Mouse (Mus musculus) hindbrain, embryonic 15.5 days (tissue): ENCODE data around the gene Slc24a1. TPM values are rescaled to one million over a fixed set of nuclear protein-coding genes. Genes with fewer than 3 reads are reported as not detected.
"Not testable (repeated sequence)": the region's sequence is repeated elsewhere in the genome, so short reads cannot be mapped to it uniquely, and the experiment has no call there.

ENCODE experiments used
- ATAC-seq: fragments of 200-750 bp; cut with Nextera tagmentation; 2 replicates; pipeline ENCODE4 v1.8.0; 2017; ENCODE audit warnings: low read depth, moderate number of reproducible peaks, moderate TSS enrichment; ENCODE audit not compliant: low FRiP score
- H3K27ac ChIP-seq: fragments of 300-500 bp; sonication (generic); replicated peaks from 2 replicates; pipeline ENCODE4 v1.5.1; 2015; ENCODE audit warnings: mild to moderate bottlenecking, inconsistent platforms
- H3K27me3 ChIP-seq: fragments of 300-500 bp; sonication (generic); 2 replicates; pipeline ENCODE4 v1.6.1; 2015; ENCODE audit warnings: control low read depth, inconsistent platforms
- H3K36me3 ChIP-seq: fragments of 300-500 bp; sonication (generic); 2 replicates; pipeline ENCODE4 v1.6.1; 2015; ENCODE audit warnings: control low read depth, inconsistent platforms
- H3K4me1 ChIP-seq: fragments of 300-500 bp; sonication (generic); replicated peaks from 2 replicates; pipeline ENCODE4 v1.6.1; 2015; ENCODE audit warnings: control low read depth, inconsistent platforms
- H3K4me2 ChIP-seq: fragments of 300-500 bp; sonication (generic); 2 replicates; pipeline ENCODE4 v1.6.1; 2015; ENCODE audit warnings: moderate library complexity, mild to moderate bottlenecking, inconsistent platforms
- H3K4me3 ChIP-seq: fragments of 300-500 bp; sonication (generic); 2 replicates; pipeline ENCODE4 v1.5.1; 2015; ENCODE audit warnings: mild to moderate bottlenecking, inconsistent platforms
- H3K9ac ChIP-seq: fragments of 300-500 bp; sonication (generic); 2 replicates; pipeline ENCODE4 v1.6.1; 2015; ENCODE audit warnings: inconsistent platforms
- H3K9me3 ChIP-seq: fragments of 300-500 bp; sonication (generic); 2 replicates; pipeline ENCODE4 v1.6.1; 2016; ENCODE audit warnings: control low read depth, inconsistent platforms
- WGBS: fragments of 180-500 bp; shearing (Covaris S2); methylation state at CpG from one replicate; pipeline ENCODE4 v1.1.7; 2015; 5-methylcytosine and 5-hydroxymethylcytosine counted together
- polyA plus RNA-seq: library from polyadenylated mRNA; unstranded; fragments of >200 nt; fragmentation: Nextera tagmentation; extraction: Ambion mirVana; gene quantifications from 2 replicates; pipeline ENCODE4 v1.2.1, GENCODE M21; 2015

The Slc24a1 gene
- polyA plus RNA-seq, result 0.10 TPM in 1 of 2 replicates, not detected in the other

DNA sequence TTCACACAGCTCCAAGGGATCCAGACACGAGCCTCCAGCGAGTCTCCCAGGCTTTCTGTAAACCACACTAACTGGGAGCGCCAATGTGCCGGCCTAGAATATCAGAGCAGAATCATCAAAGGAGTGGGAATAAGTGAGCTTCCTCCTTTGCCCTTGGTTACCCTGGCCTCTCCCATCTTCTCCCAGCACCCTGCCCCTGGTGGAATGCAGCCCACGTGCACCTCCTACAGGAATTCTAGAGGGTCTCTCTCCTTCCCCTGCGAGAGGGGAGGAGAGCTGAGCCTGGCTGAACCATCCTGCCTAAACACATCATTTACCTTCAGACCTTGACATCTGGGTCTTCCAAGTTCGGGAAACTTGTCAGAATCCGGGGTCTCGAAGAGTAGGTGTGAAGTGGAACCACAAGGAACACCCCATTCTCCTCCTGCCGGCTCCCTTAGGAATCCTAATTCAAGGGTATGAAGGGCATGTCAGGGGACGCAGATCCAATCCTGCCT, at the start of gene Slc24a1:
Gene Slc24a1, minus strand, starts transcription at position 447 of the 497 bp plus-strand sequence.
- ATAC-seq, result no peak
- Histone ChIP-seq H3K9ac (no peak within 1 kb of the TSS), H3K27me3 (0 out of 2 replicates have a peak, but pooled peaks cover 5% of the 10 kb centered on the region), H3K27ac (no peak within 1 kb of the TSS), H3K4me2 (no peak within 1 kb of the TSS), H3K9me3 (no peaks in the 10 kb centered on the region), H3K4me1 (0 out of 2 replicates have a peak, but pooled peaks cover 4% of the 10 kb centered on the region), H3K36me3 (no peaks in the 10 kb centered on the region), H3K4me3 (no peak within 1 kb of the TSS)
- 46% methylated on average over 11 of the region's 11 CpGs for WGBS

DNA sequence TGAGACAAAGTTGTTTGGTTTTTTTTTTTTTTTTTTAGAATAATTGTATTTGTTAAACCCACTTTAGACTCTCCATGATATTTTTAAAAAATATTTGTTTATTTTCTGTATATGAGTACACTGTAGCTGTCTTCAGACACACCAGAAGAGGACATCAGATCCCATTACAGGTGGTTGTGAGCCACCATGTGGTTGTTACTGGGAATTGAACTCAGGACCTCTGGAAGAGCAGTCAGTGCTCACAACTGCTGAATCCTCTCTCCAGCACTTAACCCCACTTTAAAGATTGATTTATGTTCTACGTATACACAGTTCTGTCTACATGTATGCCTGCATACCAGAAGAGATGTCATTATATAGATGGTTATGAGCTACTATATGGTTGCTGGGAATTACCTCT, 44.1 kb upstream of the Slc24a1 start:
- not testable (repeated sequence) for H3K4me3 ChIP-seq, H3K4me2 ChIP-seq, H3K27me3 ChIP-seq, ATAC-seq, H3K9me3 ChIP-seq, H3K27ac ChIP-seq, H3K4me1 ChIP-seq, H3K9ac ChIP-seq
- H3K36me3 ChIP-seq, result peaks cover 66% of the 10 kb centered on the region
- whole genome bisulfite sequencing, result 91% methylated on average over 1 of the region's 1 CpGs

GRCm38 (mm10) chr9:64990291-64990690, 38.9 kb upstream of the Slc24a1 start:
- Histone ChIP-seq H3K9ac (no peak overlapping the region), H3K4me2 (no peak overlapping the region), H3K27me3 (no peaks in the 10 kb centered on the region), H3K4me3 (no peak overlapping the region), H3K36me3 (peaks cover 84% of the 10 kb centered on the region), H3K4me1 (no peaks in the 10 kb centered on the region), H3K27ac (no peak overlapping the region), H3K9me3 (no peaks in the 10 kb centered on the region)
- WGBS, result 93% methylated on average over 7 of the region's 7 CpGs
- ATAC-seq, result no peak

- H3K4me2 ChIP-seq, result no peak overlapping the region
- H3K27me3 ChIP-seq, result no peaks in the 10 kb centered on the region
- H3K4me3 ChIP-seq, result no peak overlapping the region
- no peak for ATAC-seq
- H3K4me1 ChIP-seq, result no peaks in the 10 kb centered on the region
- H3K27ac ChIP-seq, result no peak overlapping the region
- WGBS, result 91% methylated on average over 6 of the region's 6 CpGs
- no peaks in the 10 kb centered on the region for H3K9me3 ChIP-seq
- peaks cover 94% of the 10 kb centered on the region for H3K36me3 ChIP-seq
- no peak overlapping the region for H3K9ac ChIP-seq
Measured at GRCm38 (mm10) chr9:64988443-64988842, 37.0 kb upstream of the Slc24a1 start.

DNA sequence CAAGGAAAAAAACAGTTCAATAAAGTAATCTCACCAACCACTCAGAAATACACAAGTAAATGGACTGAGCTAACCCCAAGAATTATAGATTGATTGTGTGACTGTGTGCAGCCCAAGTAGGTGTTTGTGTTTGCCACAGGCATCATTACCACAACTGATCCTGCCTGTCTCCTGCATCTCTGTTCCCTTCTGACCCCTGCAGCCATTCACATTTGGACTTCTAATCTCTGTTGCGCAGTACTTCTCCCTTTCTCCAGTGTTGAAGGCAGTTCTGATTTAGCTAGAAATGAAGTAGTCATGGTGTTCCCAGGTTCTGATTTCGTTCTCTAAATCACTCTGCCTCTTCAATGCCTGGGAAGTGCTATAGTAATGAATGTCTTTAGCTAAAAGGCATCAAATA, 36.2 kb upstream of the Slc24a1 start:
- Histone ChIP-seq H3K9ac (no peak overlapping the region), H3K36me3 (peaks cover 86% of the 10 kb centered on the region), H3K4me1 (no peaks in the 10 kb centered on the region), H3K27ac (no peak overlapping the region), H3K4me2 (no peak overlapping the region), H3K27me3 (no peaks in the 10 kb centered on the region), H3K9me3 (no peaks in the 10 kb centered on the region), H3K4me3 (no peak overlapping the region)
- no peak for ATAC-seq
- 93% methylated on average over 2 of the region's 2 CpGs for WGBS

DNA sequence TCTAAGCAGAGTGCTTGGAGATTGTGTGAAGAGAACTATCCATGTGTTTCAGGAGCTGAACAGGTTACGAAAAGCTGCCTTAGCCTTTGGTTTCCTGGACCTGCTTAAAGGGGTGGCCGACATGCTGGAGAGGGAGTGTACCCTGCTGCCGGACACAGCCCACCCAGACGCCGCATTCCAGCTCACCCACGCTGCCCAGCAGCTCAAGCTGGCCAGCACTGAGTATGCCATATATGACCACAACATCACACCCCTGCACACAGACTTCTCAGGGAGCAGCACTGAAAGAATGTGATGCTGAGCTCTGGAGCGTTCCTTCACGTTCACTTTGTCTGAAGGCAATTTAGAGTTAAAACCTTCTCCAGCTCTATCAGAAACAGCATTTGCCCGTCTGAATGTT, 34.4 kb upstream of the Slc24a1 start:
- peaks cover 86% of the 10 kb centered on the region for H3K36me3 ChIP-seq
- no peak overlapping the region for H3K27ac ChIP-seq
- no peak overlapping the region for H3K4me2 ChIP-seq
- H3K4me1 ChIP-seq, result no peaks in the 10 kb centered on the region
- H3K9ac ChIP-seq, result no peak overlapping the region
- 88% methylated on average over 9 of the region's 9 CpGs for WGBS
- H3K9me3 ChIP-seq, result no peaks in the 10 kb centered on the region
- ATAC-seq, result no peak
- H3K4me3 ChIP-seq, result no peak overlapping the region
- no peaks in the 10 kb centered on the region for H3K27me3 ChIP-seq

DNA sequence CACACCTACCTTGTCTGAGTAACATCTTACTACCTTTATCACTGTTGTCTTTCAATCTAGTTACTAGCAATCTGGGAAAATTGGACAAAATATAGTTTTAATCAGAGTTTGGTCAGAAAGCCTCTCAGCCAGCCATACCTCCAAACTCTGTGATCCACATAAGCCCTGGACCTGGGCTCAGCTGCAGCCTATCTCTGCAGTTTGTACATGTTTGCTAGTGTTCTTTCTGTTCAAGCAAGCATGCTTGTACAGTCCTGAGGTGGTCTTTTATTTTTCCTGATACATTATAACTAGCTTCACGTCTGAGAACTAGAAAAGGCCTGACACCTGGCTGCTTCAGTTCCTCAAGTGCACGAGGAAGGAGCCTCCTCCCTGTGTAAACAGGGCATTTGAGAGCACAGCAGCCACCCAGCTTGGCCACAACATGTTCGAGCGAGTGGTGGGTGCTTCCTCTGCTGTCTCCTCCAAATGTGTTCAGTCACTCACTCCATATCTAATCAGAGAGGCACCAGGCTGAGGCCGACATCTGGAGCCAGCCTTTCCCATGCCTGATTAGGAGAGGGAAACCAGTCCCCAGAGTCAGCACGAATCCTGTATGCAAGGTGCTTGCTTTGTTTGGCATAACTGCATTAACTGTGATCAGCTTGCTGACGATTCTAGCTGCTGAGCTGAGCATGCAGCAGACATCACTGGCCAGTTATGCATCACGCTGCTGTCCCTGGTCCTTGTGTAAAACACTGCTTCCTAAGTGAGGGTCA, 33.8 kb upstream of the Slc24a1 start:
- Histone ChIP-seq H3K9ac (no peak overlapping the region), H3K27ac (no peak overlapping the region; the same call in 1 of the 2 replicates), H3K4me3 (no peak overlapping the region), H3K4me1 (no peaks in the 10 kb centered on the region), H3K9me3 (no peaks in the 10 kb centered on the region), H3K4me2 (no peak overlapping the region), H3K36me3 (peaks cover 86% of the 10 kb centered on the region), H3K27me3 (no peaks in the 10 kb centered on the region)
- ATAC-seq, result no peak
- 76% methylated on average over 8 of the region's 8 CpGs for WGBS

GRCm38 (mm10) chr9:64981904-64982303, 30.5 kb upstream of the Slc24a1 start:
- H3K4me2 ChIP-seq, result no peak overlapping the region
- 80% methylated on average over 1 of the region's 1 CpGs for WGBS
- H3K27ac ChIP-seq, result no peak overlapping the region
- H3K9me3 ChIP-seq, result no peaks in the 10 kb centered on the region
- no peak for ATAC-seq
- H3K36me3 ChIP-seq, result peaks cover 82% of the 10 kb centered on the region
- no peak overlapping the region for H3K4me3 ChIP-seq
- H3K27me3 ChIP-seq, result no peaks in the 10 kb centered on the region
- no peak overlapping the region for H3K9ac ChIP-seq
- H3K4me1 ChIP-seq, result no peaks in the 10 kb centered on the region

GRCm38 (mm10) chr9:64980548-64980947, 29.1 kb upstream of the Slc24a1 start:
- Histone ChIP-seq H3K4me3 (no peak overlapping the region), H3K27ac (no peak overlapping the region), H3K9me3 (no peaks in the 10 kb centered on the region), H3K4me2 (no peak overlapping the region), H3K9ac (no peak overlapping the region), H3K4me1 (no peaks in the 10 kb centered on the region), H3K27me3 (no peaks in the 10 kb centered on the region), H3K36me3 (peaks cover 80% of the 10 kb centered on the region)
- WGBS, result 79% methylated on average over 3 of the region's 3 CpGs
- ATAC-seq, result no peak

DNA sequence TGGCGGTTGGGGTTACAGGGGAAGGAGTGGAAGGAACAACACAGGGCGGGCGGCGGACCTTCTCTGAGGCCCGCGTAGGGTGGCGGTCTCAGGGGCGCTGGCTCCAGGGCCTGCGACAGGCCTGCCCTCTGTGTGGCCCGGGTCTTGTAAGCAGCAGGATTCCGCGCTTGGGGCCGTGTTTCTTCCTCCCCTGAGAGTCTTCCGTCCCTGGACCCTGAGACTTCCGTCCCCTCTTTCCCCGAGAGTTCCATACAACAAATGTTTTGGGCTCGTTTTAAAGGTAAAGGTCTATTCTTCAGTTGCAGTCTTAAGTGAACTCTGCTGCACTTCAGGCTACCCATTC, 9.5 kb upstream of the Slc24a1 start:
- Histone ChIP-seq H3K9ac (peak overlapping the region; percentile 95), H3K4me3 (peak overlapping the region; percentile 85), H3K4me2 (peak overlapping the region; percentile 89), H3K27me3 (no peaks in the 10 kb centered on the region), H3K27ac (peak overlapping the region; percentile 86), H3K36me3 (peaks cover 21% of the 10 kb centered on the region), H3K9me3 (no peaks in the 10 kb centered on the region), H3K4me1 (peaks cover 20% of the 10 kb centered on the region)
- WGBS, result under 1% methylated on average over 14 of the region's 17 CpGs
- peak; percentile 82 for ATAC-seq

DNA sequence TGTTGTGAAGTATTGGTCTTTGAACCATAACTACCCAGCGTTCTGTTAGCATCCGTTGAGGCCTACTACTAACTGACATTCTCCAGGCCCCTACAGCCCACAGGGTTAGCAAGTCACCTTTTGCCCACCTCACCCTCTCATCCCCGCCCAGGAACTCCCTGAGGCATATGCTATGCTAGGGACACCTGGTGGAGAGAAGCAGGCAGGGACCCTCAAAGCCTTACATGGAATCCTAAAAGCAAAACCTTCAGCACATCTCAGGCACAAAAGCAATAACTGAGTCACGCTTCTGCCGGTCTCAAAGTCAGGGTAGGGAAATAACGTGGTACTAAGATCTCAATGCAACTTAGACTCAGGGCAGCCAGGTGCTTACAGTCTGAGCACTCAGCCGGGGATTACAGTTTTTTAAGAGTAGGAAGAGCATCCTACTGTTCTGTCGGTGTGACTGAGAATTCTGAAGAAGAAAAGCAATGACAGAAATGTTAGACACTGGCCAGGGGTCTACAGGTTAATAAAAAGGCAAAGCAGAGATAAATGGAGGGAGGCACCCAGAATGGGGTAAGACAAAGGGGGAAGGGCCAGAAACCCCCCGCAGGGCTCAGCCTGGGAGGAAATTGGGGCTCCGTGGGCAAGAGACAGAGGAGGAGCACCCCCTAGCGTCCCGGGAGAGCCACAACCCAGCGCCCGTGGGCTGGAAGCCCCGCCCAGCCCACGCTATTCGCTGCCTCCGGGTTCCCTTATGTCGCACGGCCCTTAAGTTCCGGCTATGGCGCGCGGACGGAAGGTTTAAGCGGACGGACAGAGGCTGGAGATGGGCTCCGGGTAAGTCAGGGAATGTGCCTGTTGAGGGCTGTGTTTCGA, 8.9 kb upstream of the Slc24a1 start, which contains the start of gene Ints14:
Gene Ints14, plus strand, starts transcription at position 789 of the 861 bp plus-strand sequence.
- H3K9me3 ChIP-seq, result no peaks in the 10 kb centered on the region
- ATAC-seq, result peak; percentile 96
- H3K4me2 ChIP-seq, result peak within 1 kb of the TSS; percentile 89
- H3K9ac ChIP-seq, result peak within 1 kb of the TSS; percentile 95
- peaks cover 20% of the 10 kb centered on the region for H3K4me1 ChIP-seq
- peak within 1 kb of the TSS; percentile 85 for H3K4me3 ChIP-seq
- no peaks in the 10 kb centered on the region for H3K27me3 ChIP-seq
- peak within 1 kb of the TSS; percentile 86 for H3K27ac ChIP-seq
- whole genome bisulfite sequencing, result 5% methylated on average over 29 of the region's 29 CpGs
- H3K36me3 ChIP-seq, result peaks cover 15% of the 10 kb centered on the region

DNA sequence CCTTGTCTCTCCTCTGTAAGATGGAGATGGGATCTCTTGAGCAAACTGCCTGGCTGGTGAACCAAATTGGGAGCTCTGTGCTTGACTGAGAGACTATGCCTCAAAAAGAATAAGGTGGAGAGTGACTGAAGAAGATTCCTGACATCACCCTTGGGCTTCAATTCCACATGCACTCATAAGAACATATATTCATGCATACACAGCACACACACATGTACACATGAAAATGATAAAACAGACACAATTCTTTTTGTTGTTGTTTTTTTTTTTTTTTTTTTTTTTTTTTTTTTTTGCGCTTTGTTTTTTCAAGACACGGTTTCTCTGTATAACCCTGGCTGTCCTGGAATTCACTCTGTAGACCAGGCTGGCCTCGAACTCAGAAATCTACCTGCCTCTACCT, 5.9 kb upstream of the Slc24a1 start:
- 83% methylated on average over 3 of the region's 3 CpGs for WGBS
- Histone ChIP-seq H3K4me2 (no peak overlapping the region), H3K4me1 (peaks cover 16% of the 10 kb centered on the region), H3K4me3 (no peak overlapping the region), H3K9me3 (no peaks in the 10 kb centered on the region), H3K27me3 (no peaks in the 10 kb centered on the region), H3K27ac (no peak overlapping the region), H3K36me3 (no peaks in the 10 kb centered on the region), H3K9ac (no peak overlapping the region)
- ATAC-seq, result no peak
